Mouse (Mus musculus) inflammation-experienced regulatory T-cells, adult 6 months (primary cell): ENCODE results near the gene Reps1. TPM values are rescaled to one million over a fixed set of nuclear protein-coding genes. Genes with fewer than 3 reads are reported as not detected.

Experiments used
- ATAC-seq: one replicate; pipeline ENCODE4 v1.8.0; 2017
- polyA plus RNA-seq, 3 experiments: library from polyadenylated mRNA; unstranded; fragments of 100-300 nt; shearing (Covaris generic); gene quantifications; one replicate each; pipeline ENCODE4 v1.2.1; 2017

Reps1 gene
- 10 to 100 TPM; 23.5 to 57.7 (median 36.7) TPM for polyA plus RNA-seq

GRCm38 (mm10) chr10:18055696-18056390 is at the start of gene Reps1:
Gene Reps1, plus strand, starts transcription at chr10:18055861.
- ATAC-seq, result peak; percentile 37

DNA sequence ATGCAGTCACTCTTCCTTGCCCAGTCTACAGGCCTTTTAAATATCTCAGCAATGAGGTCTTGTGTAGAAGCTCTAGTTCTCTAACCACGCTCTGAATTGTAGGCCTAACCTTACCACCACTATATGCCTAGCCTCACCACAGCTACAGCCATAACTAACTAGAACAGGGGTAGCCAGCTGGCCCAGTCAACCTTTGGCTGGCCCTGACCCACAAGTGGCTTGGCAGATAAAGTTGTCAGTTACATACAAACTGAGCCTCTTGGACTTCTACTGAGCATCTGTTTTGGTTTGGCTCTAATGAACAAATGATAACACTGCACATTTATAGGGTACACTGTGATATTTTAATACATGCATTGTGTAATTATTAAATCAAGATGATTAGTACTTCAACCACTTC is 48.9 kb upstream of the Reps1 start:
- no peak for ATAC-seq

GRCm38 (mm10) chr10:18007243-18007642 is 48.4 kb upstream of the Reps1 start:
- peak; percentile 45 for ATAC-seq

- ATAC-seq, result peak; percentile 68
These were observed 47.5 kb upstream of the Reps1 start for GRCm38 (mm10) chr10:18008118-18008517.

DNA sequence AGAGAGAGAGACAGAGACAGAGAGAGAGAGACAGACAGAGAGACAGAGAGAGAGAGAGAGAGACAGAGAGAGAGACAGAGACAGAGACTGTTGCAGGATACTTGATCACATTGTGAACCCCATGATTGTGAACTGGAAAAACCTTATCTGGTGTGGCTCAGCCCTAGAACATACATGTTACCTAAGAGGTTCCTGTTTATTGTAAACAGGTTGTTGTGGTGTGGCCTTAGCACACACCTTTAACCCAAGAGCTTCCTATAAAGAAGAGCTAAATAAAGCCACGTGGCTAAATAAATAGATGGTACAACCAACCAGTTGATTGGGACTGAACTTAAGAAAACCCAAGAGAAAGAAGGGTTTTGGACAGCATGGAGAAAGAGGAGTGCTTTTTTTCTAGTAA is 45.9 kb upstream of the Reps1 start:
- peak; percentile 28 for ATAC-seq

GRCm38 (mm10) chr10:18011761-18012160 is 43.9 kb upstream of the Reps1 start:
- ATAC-seq, result no peak

- no peak for ATAC-seq
These were observed 35.2 kb upstream of the Reps1 start for GRCm38 (mm10) chr10:18020443-18020842.

GRCm38 (mm10) chr10:18020846-18021245 is 34.8 kb upstream of the Reps1 start:
- no peak for ATAC-seq

- peak; percentile 0 for ATAC-seq
These were observed 33.9 kb upstream of the Reps1 start for GRCm38 (mm10) chr10:18021576-18022311.

DNA sequence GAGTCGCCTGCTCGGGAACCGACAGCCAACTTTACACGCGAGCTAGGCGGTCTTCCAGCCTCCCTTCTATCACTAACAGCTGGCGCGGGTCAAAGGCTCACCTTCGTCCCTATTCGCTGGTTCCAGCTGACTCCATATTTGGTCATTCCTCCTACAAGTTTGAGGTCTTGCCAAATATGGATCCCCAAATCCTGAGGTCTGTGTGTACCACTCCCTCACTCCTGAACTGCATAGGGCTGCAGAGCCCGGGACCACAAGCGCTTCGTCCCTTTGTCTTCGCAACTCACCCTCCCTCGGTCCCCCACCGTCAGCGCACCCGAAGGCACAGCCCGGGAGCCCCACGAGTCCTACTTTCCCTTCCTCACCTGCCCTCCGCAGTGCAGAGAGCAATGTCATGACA is 33.3 kb upstream of the Reps1 start:
- ATAC-seq, result peak; percentile 69

DNA sequence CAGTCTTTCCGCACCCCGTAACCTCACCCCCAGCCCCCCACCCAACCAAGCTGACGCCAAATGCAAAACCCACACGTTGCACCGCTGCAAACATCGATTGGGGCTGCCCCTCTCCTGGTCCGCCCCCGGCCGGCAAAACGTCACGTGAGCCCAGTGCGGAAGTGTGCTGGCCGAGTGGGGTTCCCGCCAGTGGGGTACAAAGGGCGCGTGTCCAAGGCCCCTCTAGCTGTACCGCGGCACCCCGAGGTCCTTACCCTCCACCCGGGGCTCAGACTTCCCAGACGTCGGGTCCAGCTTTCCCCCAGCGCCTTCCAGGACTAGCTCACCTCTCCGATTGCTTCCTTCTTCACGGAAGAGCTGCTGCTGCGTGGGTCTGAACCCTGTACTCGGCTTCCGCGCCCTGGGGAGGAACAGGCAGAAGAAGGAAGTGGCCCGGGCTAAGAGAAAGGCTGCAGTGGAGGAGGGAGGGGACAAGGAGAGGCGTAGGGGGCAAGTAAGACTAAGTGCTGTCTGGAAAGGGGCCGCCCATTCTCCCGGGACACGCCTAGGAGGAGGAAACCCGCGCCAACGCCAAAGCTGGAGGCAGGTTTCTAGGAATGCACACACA is 32.8 kb upstream of the Reps1 start, which contains the start of gene Abracl:
Abracl (minus strand) TSS at position 548 of the 607 bp plus-strand sequence.
- ATAC-seq, result peak; percentile 91

GRCm38 (mm10) chr10:18034408-18034807 is 21.3 kb upstream of the Reps1 start:
- ATAC-seq, result no peak

DNA sequence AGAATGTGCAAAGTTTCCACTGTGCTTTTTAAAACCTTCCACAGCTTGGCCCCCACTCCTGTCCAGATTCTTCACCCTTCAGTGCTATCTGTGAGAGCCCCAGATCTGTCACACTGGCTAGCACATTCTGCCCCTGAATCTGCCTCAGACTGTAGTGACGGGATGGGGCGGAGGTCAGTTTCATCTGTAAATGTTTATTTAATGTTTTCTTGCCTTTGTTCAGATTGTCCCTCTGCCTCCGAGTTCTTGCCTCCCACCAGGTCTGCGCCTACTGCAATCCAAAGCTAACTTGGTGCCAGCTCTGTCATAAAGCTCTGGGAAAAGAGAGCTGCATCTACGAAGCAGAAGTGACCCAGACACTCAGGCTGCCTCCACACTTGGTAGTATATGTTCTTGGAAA is 18.8 kb upstream of the Reps1 start:
- no peak for ATAC-seq

DNA sequence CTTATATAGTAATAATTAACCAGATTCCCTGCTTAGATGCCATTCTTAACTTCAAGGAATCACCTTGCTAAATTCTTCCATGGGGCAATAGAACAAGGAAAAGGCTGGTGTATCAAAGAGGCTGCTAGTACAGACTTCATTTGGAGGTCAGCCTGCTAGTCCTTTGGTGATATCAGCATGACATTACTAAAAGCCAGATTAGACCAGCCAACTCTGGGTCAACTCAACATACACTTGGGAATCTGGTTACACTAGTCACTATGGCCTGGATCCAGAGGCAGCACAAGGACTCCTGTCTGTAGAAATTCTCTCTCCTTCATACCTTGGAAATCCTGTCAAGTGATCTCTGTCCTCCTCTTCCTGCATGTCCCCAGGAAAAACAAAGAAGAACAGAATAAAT is 9.3 kb upstream of the Reps1 start:
- no peak for ATAC-seq

- ATAC-seq, result peak; percentile 93
These were observed 8.1 kb upstream of the Reps1 start for GRCm38 (mm10) chr10:18047380-18048146.

GRCm38 (mm10) chr10:18055009-18055695 is 509 bp upstream of the Reps1 start:
- ATAC-seq, result peak; percentile 91

DNA sequence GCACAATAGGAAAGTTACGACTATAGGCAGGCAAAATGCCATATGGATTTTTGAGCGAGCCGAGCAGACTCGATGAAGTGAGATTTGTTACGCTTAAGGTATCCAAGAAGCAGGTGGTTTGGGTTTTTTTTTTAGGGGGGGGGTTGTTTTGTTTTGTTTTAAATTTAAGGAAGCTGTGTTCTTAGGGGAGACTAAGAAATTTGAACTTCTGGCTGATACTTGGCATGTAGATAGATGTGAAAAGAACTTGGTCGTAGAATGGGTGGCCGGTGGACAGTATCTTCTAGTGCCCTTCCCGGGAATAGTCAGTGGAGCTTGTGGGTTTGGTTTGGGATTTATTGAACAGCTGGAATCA is 707 bp downstream of the Reps1 start:
- no peak for ATAC-seq

DNA sequence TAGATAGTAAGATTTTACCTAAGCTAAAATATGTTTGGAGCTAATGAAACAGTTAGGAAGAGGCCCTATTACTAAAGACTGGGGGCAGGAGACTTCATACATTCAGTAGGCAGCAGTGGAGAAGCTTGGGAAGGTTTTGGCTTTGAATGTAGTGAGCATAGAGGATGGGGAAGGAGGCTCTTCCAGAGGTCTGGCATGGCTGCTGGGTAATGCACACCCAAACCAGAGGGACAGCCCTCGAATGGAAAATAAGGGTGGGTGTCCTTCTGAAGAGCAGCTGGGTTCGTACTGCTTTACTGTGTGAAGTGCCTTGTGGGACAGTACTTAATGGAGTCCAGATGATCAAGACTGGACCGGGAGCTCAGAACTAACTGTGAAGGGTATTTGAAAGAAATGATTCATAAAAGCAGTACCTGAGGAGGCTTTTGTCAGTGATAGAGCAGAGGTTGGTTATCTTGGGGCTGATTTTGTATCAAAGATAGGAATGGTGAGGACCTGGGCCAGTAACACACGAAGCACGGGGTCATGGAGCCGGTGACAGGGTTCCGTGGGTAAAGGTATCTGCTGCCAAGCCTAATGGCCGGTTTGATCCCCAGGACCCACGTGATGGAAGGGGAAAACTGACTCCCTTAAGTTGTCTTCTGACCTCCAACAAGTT is 3.1 kb downstream of the Reps1 start:
- ATAC-seq, result no peak

GRCm38 (mm10) chr10:18059807-18060206 is 4.1 kb downstream of the Reps1 start:
- peak; percentile 30 for ATAC-seq

GRCm38 (mm10) chr10:18060778-18061177 is 5.1 kb downstream of the Reps1 start:
- ATAC-seq, result no peak

GRCm38 (mm10) chr10:18061533-18061932 is 5.9 kb downstream of the Reps1 start:
- no peak for ATAC-seq
